Mouse (Mus musculus) heart, adult 2 months (tissue): ENCODE data around the gene Fam104a.

Experiments used
- CTCF ChIP-seq: fragments of 200-600 bp; IDR thresholded peaks from 2 replicates; pipeline ENCODE4 v1.8.1; 2022; ENCODE audit warnings: antibody characterized with exemption, mild to moderate bottlenecking, moderate library complexity
- EP300 ChIP-seq: fragments of 200-500 bp; IDR thresholded peaks from 2 replicates; pipeline ENCODE4 v1.6.1; 2011; ENCODE audit warnings: low read depth, low read length, control low read depth; ENCODE audit not compliant: insufficient read depth
- POLR2A ChIP-seq: fragments of 200-500 bp; IDR thresholded peaks from 2 replicates; pipeline ENCODE4 v1.6.1; 2011; ENCODE audit warnings: mild to moderate bottlenecking, low read depth, low read length, control low read depth; ENCODE audit not compliant: insufficient read depth

- no peak for TF ChIP-seq POLR2A
- TF ChIP-seq CTCF, result no peak
- TF ChIP-seq EP300, result no peak
Observed at GRCm38 (mm10) chr11:113717767-113718424, 33.9 kb upstream of the Fam104a start.
